Mouse (Mus musculus): ENCODE data around the gene Ublcp1. TPM values are rescaled to one million over a fixed set of nuclear protein-coding genes. Genes with fewer than 3 reads are reported as not detected.

Ublcp1 gene
- total RNA-seq, 2 experiments from 2014 or later, result 11.6 to 14.9 TPM

- no peak for ATAC-seq (replicated peaks; ENCODE audit: poor library complexity)
Measured at GRCm38 (mm10) chr11:44423261-44423660, 47.0 kb downstream of the Ublcp1 start.

- no peak for ATAC-seq (replicated peaks; ENCODE audit: poor library complexity)
Measured at GRCm38 (mm10) chr11:44422337-44423111, 47.8 kb downstream of the Ublcp1 start.

GRCm38 (mm10) chr11:44417403-44417802 lies 52.9 kb downstream of the Ublcp1 start:
- ATAC-seq (replicated peaks; ENCODE audit: poor library complexity), result peak; percentile 86

- ATAC-seq (replicated peaks; ENCODE audit: poor library complexity), result no peak
Measured at GRCm38 (mm10) chr11:44414605-44415004, 55.7 kb downstream of the Ublcp1 start.

GRCm38 (mm10) chr11:44413371-44413770 lies 56.9 kb downstream of the Ublcp1 start:
- no peak for ATAC-seq (replicated peaks; ENCODE audit: poor library complexity)

GRCm38 (mm10) chr11:44412276-44412675 lies 58.0 kb downstream of the Ublcp1 start:
- ATAC-seq (replicated peaks; ENCODE audit: poor library complexity), result peak; percentile 54; the same call in 1 of the 2 replicates

GRCm38 (mm10) chr11:44410413-44410812 lies 59.9 kb downstream of the Ublcp1 start:
- ATAC-seq (replicated peaks; ENCODE audit: poor library complexity), result peak; percentile 63

- ATAC-seq (replicated peaks; ENCODE audit: poor library complexity), result no peak
Measured at GRCm38 (mm10) chr11:44408626-44409025, 61.7 kb downstream of the Ublcp1 start.

- ATAC-seq (replicated peaks; ENCODE audit: poor library complexity), result no peak
Measured at GRCm38 (mm10) chr11:44406457-44406856, 63.8 kb downstream of the Ublcp1 start.

- ATAC-seq (replicated peaks; ENCODE audit: poor library complexity), result no peak
Measured at GRCm38 (mm10) chr11:44405961-44406360, 64.3 kb downstream of the Ublcp1 start.

- ATAC-seq (replicated peaks; ENCODE audit: poor library complexity), result peak; percentile 55
Measured at GRCm38 (mm10) chr11:44405113-44405512, 65.2 kb downstream of the Ublcp1 start.

Other genes starting within 250 kb of the Ublcp1 start
- gene Il12b, start 70.4 kb downstream of the Ublcp1 start, total RNA-seq (2015), result not detected in 2 replicates
- not detected in 2 replicates for gene Il12b, start 70.4 kb downstream of the Ublcp1 start, total RNA-seq (2017)
- gene Rnf145, start 48.5 kb upstream of the Ublcp1 start, total RNA-seq (2015), result 12.8 and 18.9 TPM in 2 replicates
- gene Rnf145, start 48.5 kb upstream of the Ublcp1 start, total RNA-seq (2017), result 20.7 and 24.9 TPM in 2 replicates
- 0.02 and 0.29 TPM in 2 replicates for gene Ebf1, start 146.8 kb upstream of the Ublcp1 start, total RNA-seq (2015)
- gene Ebf1, start 146.8 kb upstream of the Ublcp1 start, total RNA-seq (2017), result 0.24 TPM in 1 of 2 replicates, not detected in the other

All from megakaryocyte progenitor cell, adult 5-6 weeks (primary cell).